Mouse (Mus musculus) CD4-positive naive resting alpha-beta T cell, adult 57 days (primary cell): ENCODE measurements around the gene Fam172a. TPM values are rescaled to one million over a fixed set of nuclear protein-coding genes. Genes with fewer than 3 reads are reported as not detected.

ENCODE experiments used
- total RNA-seq: library from RNA; stranded (reverse); gene quantifications from one replicate; pipeline ENCODE4 v1.2.4, GENCODE M21; 2023

Gene Fam172a
- total RNA-seq = 53.9 TPM

DNA sequence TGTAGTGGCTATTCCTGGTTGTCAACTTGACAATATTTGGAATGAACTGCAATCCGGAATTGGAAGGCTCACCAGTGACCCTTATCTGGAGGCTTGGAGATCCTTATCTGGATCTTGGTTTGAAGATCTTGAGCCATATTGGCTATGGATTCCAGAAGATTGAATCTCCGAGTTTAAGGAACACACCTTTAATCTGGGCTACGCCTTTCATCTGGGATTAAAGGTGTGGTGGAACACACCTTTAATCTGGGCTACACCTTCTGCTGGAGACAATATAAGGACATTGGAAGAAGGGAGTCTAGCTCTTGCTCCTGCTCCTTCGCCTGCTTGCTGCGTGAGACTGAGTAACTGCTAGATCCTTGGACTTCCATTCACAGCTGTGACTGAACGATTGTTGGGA lies at the start of gene Fam172a:
Gene Fam172a, plus strand, starts transcription at position 301 of the 400 bp plus-strand sequence.

DNA sequence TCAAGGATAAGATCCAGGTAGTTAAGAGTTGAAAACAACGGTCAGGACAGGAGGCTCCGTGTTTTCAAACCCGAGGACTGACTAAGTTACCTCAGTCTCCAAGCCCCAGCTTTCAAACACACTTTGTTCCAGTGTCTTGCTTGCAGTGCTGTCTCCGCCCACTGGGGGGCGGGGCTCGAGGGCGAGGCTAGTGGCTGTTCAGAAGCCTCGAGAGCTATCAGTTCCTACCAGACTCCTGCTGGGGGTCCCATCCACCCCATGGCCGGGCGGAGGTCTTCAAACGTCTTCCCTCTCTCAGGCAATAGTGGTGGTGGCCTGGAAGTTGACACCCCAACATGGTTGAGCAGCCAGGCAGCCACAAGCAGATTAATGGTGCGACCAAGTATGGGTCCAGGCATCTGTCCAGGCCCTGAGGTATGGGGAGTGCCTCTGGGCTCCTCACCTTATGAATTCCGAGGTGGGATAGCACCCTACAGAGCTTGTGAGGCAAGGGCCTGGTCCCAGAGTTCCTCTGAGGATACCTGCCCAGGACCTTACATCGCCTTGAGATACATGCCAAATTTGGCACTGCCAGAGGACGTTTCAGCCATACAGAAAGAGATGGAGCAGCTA lies 323.0 kb downstream of the Fam172a start, which contains the start of gene Pou5f2:
Gene Pou5f2, plus strand, starts transcription at position 220 of the 612 bp plus-strand sequence.

DNA sequence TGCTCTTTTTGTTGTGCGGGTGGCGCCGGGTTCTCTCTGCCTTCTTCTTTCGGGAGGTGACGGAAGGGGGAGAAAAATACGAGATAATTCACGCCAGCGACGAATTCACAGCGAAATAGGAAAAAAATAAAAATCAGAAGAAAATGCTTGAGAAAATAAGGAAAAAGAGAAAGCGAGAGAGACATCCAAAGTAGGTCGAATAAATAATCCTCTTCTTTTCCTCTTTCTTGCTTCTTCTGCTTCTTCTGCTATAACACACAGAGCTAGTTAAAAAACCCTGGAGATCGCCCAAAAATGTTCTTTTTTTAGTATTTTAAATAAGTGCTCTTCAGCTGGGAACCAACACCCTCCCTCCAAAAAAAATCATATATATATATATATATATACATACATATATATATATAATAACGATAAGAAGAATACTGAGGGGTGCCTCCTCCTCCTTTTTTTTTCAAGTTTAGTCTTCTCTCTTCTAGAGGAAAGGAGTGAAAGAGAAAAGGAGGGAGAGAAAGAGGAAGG lies 497.9 kb downstream of the Fam172a start, which contains the start of gene Nr2f1:
Gene Nr2f1, minus strand, starts transcription at position 116 of the 519 bp plus-strand sequence.

